Mouse (Mus musculus) G1E-ER4 (cell line): Measurements from ENCODE around the gene Hs3st6. TPM values are rescaled to one million over a fixed set of nuclear protein-coding genes. Genes with fewer than 3 reads are reported as not detected.

ENCODE experiments used
- GATA1 ChIP-seq: IDR thresholded peaks from one replicate; pipeline ENCODE4 v1.8.0; 2012; ENCODE audit warnings: low read length, inconsistent platforms
- polyA plus RNA-seq: library from polyadenylated mRNA; stranded (reverse); fragments of >175 nt; gene quantifications from 2 replicates; pipeline ENCODE4 v1.2.3, GENCODE M21; 2012

Gene Hs3st6
- polyA plus RNA-seq: not detected in 2 replicates

- no peak for TF ChIP-seq GATA1
Measured at GRCm38 (mm10) chr17:24752415-24753394, at the start of gene Hs3st6. TSS of gene Hs3st6 (plus strand) at chr17:24752988.

- no peak for TF ChIP-seq GATA1
Measured at GRCm38 (mm10) chr17:24705821-24706220, 47.0 kb upstream of the Hs3st6 start.

GRCm38 (mm10) chr17:24706982-24707800, 45.6 kb upstream of the Hs3st6 start, which contains the start of gene Tbl3:
TSS of gene Tbl3 (minus strand) at chr17:24707660.
- TF ChIP-seq GATA1: peak; percentile 38

GRCm38 (mm10) chr17:24707801-24708425, 44.9 kb upstream of the Hs3st6 start:
- TF ChIP-seq GATA1: no peak

GRCm38 (mm10) chr17:24708646-24709045, 44.1 kb upstream of the Hs3st6 start:
- no peak for TF ChIP-seq GATA1

- no peak for TF ChIP-seq GATA1
Measured at GRCm38 (mm10) chr17:24715556-24715955, 37.2 kb upstream of the Hs3st6 start.

GRCm38 (mm10) chr17:24716166-24716682, 36.6 kb upstream of the Hs3st6 start:
- TF ChIP-seq GATA1: no peak

GRCm38 (mm10) chr17:24717943-24718342, 34.8 kb upstream of the Hs3st6 start, which contains the start of the genes Rnf151 and Rps2:
TSS of gene Rnf151 (minus strand) at chr17:24718063.
TSS of gene Rps2 (plus strand) at chr17:24718116.
- TF ChIP-seq GATA1: no peak

GRCm38 (mm10) chr17:24719494-24720222, 33.1 kb upstream of the Hs3st6 start:
- no peak for TF ChIP-seq GATA1

GRCm38 (mm10) chr17:24722220-24722924, 30.4 kb upstream of the Hs3st6 start:
- TF ChIP-seq GATA1: no peak

GRCm38 (mm10) chr17:24723122-24723880, 29.5 kb upstream of the Hs3st6 start:
- no peak for TF ChIP-seq GATA1

GRCm38 (mm10) chr17:24723881-24724180, 29.0 kb upstream of the Hs3st6 start:
- TF ChIP-seq GATA1: no peak

- TF ChIP-seq GATA1: no peak
Measured at GRCm38 (mm10) chr17:24724184-24724583, 28.6 kb upstream of the Hs3st6 start, which contains the start of gene Ndufb10. TSS of gene Ndufb10 (minus strand) at chr17:24724478.
